Mouse (Mus musculus): ENCODE results near the gene Pkp4.
A peak's percentile ranks its signal among the peaks of the same experiment; 100 is the strongest.

- TF ChIP-seq CTCF (IDR thresholded peaks at IDR 0.05; ENCODE audit: borderline replicate concordance, insufficient read depth, low read depth, low read length) (peak; percentile 32; the same call in 1 of the 2 replicates), POLR2A (IDR thresholded peaks at IDR 0.05; ENCODE audit: borderline replicate concordance, insufficient read depth, low read length) (0 out of 2 replicates have a peak, but pooled peaks have one; percentile 31)
Measured at GRCm38 (mm10) chr2:59161441-59162284, 1.0 kb downstream of the Pkp4 start.
